Mouse (Mus musculus) heart, postnatal 0 days (tissue): ENCODE results near the gene Grm8.

ENCODE experiments used
- CTCF ChIP-seq: IDR thresholded peaks from 2 replicates; pipeline ENCODE4 v1.5.1; 2016; ENCODE audit warnings: antibody characterized with exemption, control low read depth, low read depth
- EP300 ChIP-seq: IDR thresholded peaks from 2 replicates; pipeline ENCODE4 v1.6.1; 2016; ENCODE audit warnings: antibody characterized with exemption, low read depth

DNA sequence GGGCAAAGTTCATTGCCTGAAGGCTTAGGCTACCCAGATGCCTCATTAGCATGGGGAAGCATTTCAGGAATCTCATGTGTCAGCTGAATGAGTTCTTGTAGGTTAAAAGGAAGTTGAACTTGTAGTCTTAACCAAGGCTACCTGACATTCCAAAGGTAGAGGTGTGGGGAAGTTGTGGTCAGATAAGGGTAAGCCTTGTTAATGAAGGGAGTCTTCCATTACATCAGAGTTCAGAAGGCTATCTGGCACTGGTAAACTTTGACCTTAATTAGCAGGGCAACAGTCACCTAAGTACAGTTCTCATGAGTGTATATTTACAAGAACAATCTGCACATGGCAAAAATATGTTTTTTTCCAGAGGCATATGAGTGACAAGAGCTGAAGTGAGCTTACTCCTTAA is 870.0 kb downstream of the Grm8 start:
- TF ChIP-seq CTCF (no peak), EP300 (no peak)
